Mouse (Mus musculus): ENCODE results near the gene Xlr4b.

GRCm38 (mm10) chrX:73229288-73229687, 15.2 kb downstream of the Xlr4b start:
- TF ChIP-seq CTCF (IDR thresholded peaks at IDR 0.05; ENCODE audit: low read depth, low read length), result no peak
- no peak for TF ChIP-seq POLR2A (IDR thresholded peaks at IDR 0.05; ENCODE audit: extremely low read depth, insufficient read depth, low read length)

Measured in liver, adult 2 months (tissue).